Mouse (Mus musculus): ENCODE measurements around the gene Kcnj9. TPM values are rescaled to one million over a fixed set of nuclear protein-coding genes. Genes with fewer than 3 reads are reported as not detected.

Gene Kcnj9
- total RNA-seq, 2 experiments from 2014 or later: 2.1 TPM; not detected in 1

Other genes with a start within 250 kb of the Kcnj9 start
- 35.1 and 67.1 TPM in 2 replicates for gene Copa, start 246.8 kb downstream of the Kcnj9 start, total RNA-seq (2015; ENCODE audit: low replicate concordance)
- gene Copa, start 246.8 kb downstream of the Kcnj9 start, total RNA-seq (2017; ENCODE audit: low replicate concordance): 41.1 and 43.5 TPM in 2 replicates
- gene Ncstn, start 246.5 kb downstream of the Kcnj9 start, total RNA-seq (2015; ENCODE audit: low replicate concordance): 19.0 and 28.8 TPM in 2 replicates
- 16.7 and 20.1 TPM in 2 replicates for gene Ncstn, start 246.5 kb downstream of the Kcnj9 start, total RNA-seq (2017; ENCODE audit: low replicate concordance)
- gene Pex19, start 202.6 kb downstream of the Kcnj9 start, total RNA-seq (2015; ENCODE audit: low replicate concordance): 10.0 and 22.4 TPM in 2 replicates
- 22.7 and 41.2 TPM in 2 replicates for gene Pex19, start 202.6 kb downstream of the Kcnj9 start, total RNA-seq (2017; ENCODE audit: low replicate concordance)
- gene Dcaf8, start 181.2 kb downstream of the Kcnj9 start, total RNA-seq (2015; ENCODE audit: low replicate concordance): 226 and 232 TPM in 2 replicates
- gene Dcaf8, start 181.2 kb downstream of the Kcnj9 start, total RNA-seq (2017; ENCODE audit: low replicate concordance): 600 and 738 TPM in 2 replicates
- 2.5 and 3.1 TPM in 2 replicates for gene Pea15a, start 122.5 kb downstream of the Kcnj9 start, total RNA-seq (2015; ENCODE audit: low replicate concordance)
- gene Pea15a, start 122.5 kb downstream of the Kcnj9 start, total RNA-seq (2017; ENCODE audit: low replicate concordance): 2.6 and 5.4 TPM in 2 replicates
- not detected in 2 replicates for gene Casq1, start 109.5 kb downstream of the Kcnj9 start, total RNA-seq (2015; ENCODE audit: low replicate concordance)
- not detected in 2 replicates for gene Casq1, start 109.5 kb downstream of the Kcnj9 start, total RNA-seq (2017; ENCODE audit: low replicate concordance)
- not detected in 2 replicates for gene Atp1a4, start 70.9 kb downstream of the Kcnj9 start, total RNA-seq (2015; ENCODE audit: low replicate concordance)
- not detected in 2 replicates for gene Atp1a4, start 70.9 kb downstream of the Kcnj9 start, total RNA-seq (2017; ENCODE audit: low replicate concordance)
- 1.3 and 6.7 TPM in 2 replicates for gene Igsf8, start 67.7 kb downstream of the Kcnj9 start, total RNA-seq (2015; ENCODE audit: low replicate concordance)
- gene Igsf8, start 67.7 kb downstream of the Kcnj9 start, total RNA-seq (2017; ENCODE audit: low replicate concordance): 2.0 and 3.1 TPM in 2 replicates
- not detected in 2 replicates for gene Atp1a2, start 31.3 kb downstream of the Kcnj9 start, total RNA-seq (2015; ENCODE audit: low replicate concordance)
- not detected in 2 replicates for gene Atp1a2, start 31.3 kb downstream of the Kcnj9 start, total RNA-seq (2017; ENCODE audit: low replicate concordance)
- gene Kcnj10, start 11.9 kb upstream of the Kcnj9 start, total RNA-seq (2015; ENCODE audit: low replicate concordance): 5.6 and 11.7 TPM in 2 replicates
- 0.85 and 2.8 TPM in 2 replicates for gene Kcnj10, start 11.9 kb upstream of the Kcnj9 start, total RNA-seq (2017; ENCODE audit: low replicate concordance)
- gene Pigm, start 47.2 kb upstream of the Kcnj9 start, total RNA-seq (2015; ENCODE audit: low replicate concordance): 5.2 and 5.6 TPM in 2 replicates
- gene Pigm, start 47.2 kb upstream of the Kcnj9 start, total RNA-seq (2017; ENCODE audit: low replicate concordance): 5.3 and 8.1 TPM in 2 replicates
- gene Slamf9, start 146.0 kb upstream of the Kcnj9 start, total RNA-seq (2015; ENCODE audit: low replicate concordance): 4.0 TPM in 1 of 2 replicates, not detected in the other
- 0.70 and 0.77 TPM in 2 replicates for gene Slamf9, start 146.0 kb upstream of the Kcnj9 start, total RNA-seq (2017; ENCODE audit: low replicate concordance)
- not detected in 2 replicates for gene Igsf9, start 152.5 kb upstream of the Kcnj9 start, total RNA-seq (2015; ENCODE audit: low replicate concordance)
- gene Igsf9, start 152.5 kb upstream of the Kcnj9 start, total RNA-seq (2017; ENCODE audit: low replicate concordance): not detected in 2 replicates
- 135 and 151 TPM in 2 replicates for gene Tagln2, start 170.7 kb upstream of the Kcnj9 start, total RNA-seq (2015; ENCODE audit: low replicate concordance)
- gene Tagln2, start 170.7 kb upstream of the Kcnj9 start, total RNA-seq (2017; ENCODE audit: low replicate concordance): 52.7 and 53.7 TPM in 2 replicates
- not detected in 2 replicates for gene Cfap45, start 191.5 kb upstream of the Kcnj9 start, total RNA-seq (2015; ENCODE audit: low replicate concordance)
- gene Cfap45, start 191.5 kb upstream of the Kcnj9 start, total RNA-seq (2017; ENCODE audit: low replicate concordance): 0.28 TPM in 1 of 2 replicates, not detected in the other
- not detected in 2 replicates for gene Vsig8, start 226.6 kb upstream of the Kcnj9 start, total RNA-seq (2015; ENCODE audit: low replicate concordance)
- gene Vsig8, start 226.6 kb upstream of the Kcnj9 start, total RNA-seq (2017; ENCODE audit: low replicate concordance): not detected in 2 replicates

All from erythroblast, adult 5-6 weeks (primary cell).